Mouse (Mus musculus) spleen, postnatal 4 days (tissue): ENCODE measurements around the gene 5430427O19Rik.
A peak's percentile ranks its signal among the peaks of the same experiment; 100 is the strongest.

Experiments used
- DNase-seq, 2 experiments: peaks; one replicate each; pipeline ENCODE4 v3.0.0; 2022; ENCODE audit warnings: low spot score in 2 of 2

Gene 5430427O19Rik

GRCm38 (mm10) chrX:85869914-85870483 is at the start of gene 5430427O19Rik:
Gene 5430427O19Rik, plus strand, starts transcription at chrX:85870354.
- no peak for DNase-seq

GRCm38 (mm10) chrX:85827719-85828453 is 42.3 kb upstream of the 5430427O19Rik start:
- no peak for DNase-seq

GRCm38 (mm10) chrX:85829000-85829399 is 41.2 kb upstream of the 5430427O19Rik start:
- DNase-seq, result no peak

- no peak for DNase-seq
Observed at GRCm38 (mm10) chrX:85839174-85839573, 31.0 kb upstream of the 5430427O19Rik start.

- DNase-seq, result no peak
Observed at GRCm38 (mm10) chrX:85855938-85856337, 14.2 kb upstream of the 5430427O19Rik start.

GRCm38 (mm10) chrX:85857169-85857568 is 13.0 kb upstream of the 5430427O19Rik start:
- no peak for DNase-seq

- DNase-seq, result no peak
Observed at GRCm38 (mm10) chrX:85868079-85868478, 2.1 kb upstream of the 5430427O19Rik start.

- DNase-seq, result no peak
Observed at GRCm38 (mm10) chrX:85871371-85872056, 1.4 kb downstream of the 5430427O19Rik start.

- no peak for DNase-seq
Observed at GRCm38 (mm10) chrX:85874367-85874766, 4.2 kb downstream of the 5430427O19Rik start.

- no peak for DNase-seq
Observed at GRCm38 (mm10) chrX:85875951-85876350, 5.8 kb downstream of the 5430427O19Rik start.

- DNase-seq, result no peak
Observed at GRCm38 (mm10) chrX:85877747-85878146, 7.6 kb downstream of the 5430427O19Rik start.

- no peak for DNase-seq
Observed at GRCm38 (mm10) chrX:85878293-85878692, 8.1 kb downstream of the 5430427O19Rik start.

GRCm38 (mm10) chrX:85879198-85879977 is 9.2 kb downstream of the 5430427O19Rik start:
- no peak for DNase-seq

GRCm38 (mm10) chrX:85886651-85887050 is 16.5 kb downstream of the 5430427O19Rik start:
- no peak for DNase-seq

- DNase-seq, result no peak
Observed at GRCm38 (mm10) chrX:85901195-85901594, 31.0 kb downstream of the 5430427O19Rik start.

- DNase-seq, result peak in 1 of 2 experiments; percentile 12
Observed at GRCm38 (mm10) chrX:85919034-85919433, 48.9 kb downstream of the 5430427O19Rik start.

- no peak for DNase-seq
Observed at GRCm38 (mm10) chrX:85932991-85933390, 62.8 kb downstream of the 5430427O19Rik start.
